ENCODE assay signal across 19 mouse cellular contexts in the genomic region with DNA sequence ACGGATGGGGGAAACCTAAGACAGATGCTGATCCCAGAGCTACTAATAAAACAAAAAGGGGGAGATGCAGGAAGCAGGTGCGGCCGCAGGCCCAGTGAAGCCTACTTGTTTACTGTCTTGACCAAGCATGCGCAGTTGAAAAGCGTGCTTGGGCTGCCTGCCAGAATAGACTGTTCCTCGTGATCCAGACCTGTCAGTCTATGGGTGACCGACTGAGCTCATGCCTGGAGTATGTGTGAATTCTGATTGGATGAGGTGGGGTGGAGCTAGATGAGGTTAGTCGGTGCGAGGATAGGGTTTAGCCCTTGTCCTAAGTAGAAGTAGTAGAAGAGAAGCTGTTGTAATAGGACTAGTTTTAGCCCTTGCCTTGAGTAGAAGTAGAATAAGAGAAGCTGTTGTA. TPM values are rescaled to one million over a fixed set of nuclear protein-coding genes. Genes with fewer than 3 reads are reported as not detected.
DNase-seq lines count a peak whose midpoint lies in the region.
"Had no signal": no experiment of that assay in that cellular context is flagged by ENCODE, and none has a peak within 500 bp of the region (broad histone marks: within the 10 kb centered on the region; RNA-seq: fewer than 3 reads in every experiment).

No protein-coding gene starts in this region.

- peak; percentile 76 for DNase-seq in heart, adult 11 months
- no peak for DNase-seq in heart, postnatal 10 days
- DNase-seq in ES-CJ7 (ENCODE audit: low read depth, low spot score) (peak; percentile 11), ZHBTc4 (ENCODE audit: low read depth, low spot score) (peak; percentile 17)
- no peak for DNase-seq in lung, postnatal 4 days
- DNase-seq: adrenal gland, adult 2 months; adrenal gland, postnatal 10 days; adrenal gland, postnatal 25 days; B cell, adult 2 months; cerebellum, adult 11 months; cerebellum, adult 18-20 months; cerebellum, adult 8-10 months; cerebellum, adult 9-11 months; cerebellum, postnatal 14 days; embryo, embryonic 11 days had no signal

- intact Hi-C loops in heart, postnatal 10 days (cut with DNase I), result no loop called here

RNA-seq across cellular contexts. Expression of gene Cyp2c67, which starts 1.3 kb away (rescaled TPM):
- total RNA-seq in heart, postnatal 10 days (2021), result not detected
- total RNA-seq: adrenal gland, postnatal 25 days; CH12.LX; common myeloid progenitor, adult 5-6 weeks; ES-E14; MEL had no signal

Comparison
In these comparisons a context has a peak if more than half of its experiments do, and no peak if none do; other contexts are left out.
1. DNase-seq: peak in heart, adult 11 months (single experiment), ES-CJ7 (single experiment) and ZHBTc4 (single experiment); none in heart, postnatal 10 days (0 of 2) and lung, postnatal 4 days (0 of 2).